Mouse (Mus musculus): Measurements from ENCODE around the gene Tulp2.

The Tulp2 gene

DNA sequence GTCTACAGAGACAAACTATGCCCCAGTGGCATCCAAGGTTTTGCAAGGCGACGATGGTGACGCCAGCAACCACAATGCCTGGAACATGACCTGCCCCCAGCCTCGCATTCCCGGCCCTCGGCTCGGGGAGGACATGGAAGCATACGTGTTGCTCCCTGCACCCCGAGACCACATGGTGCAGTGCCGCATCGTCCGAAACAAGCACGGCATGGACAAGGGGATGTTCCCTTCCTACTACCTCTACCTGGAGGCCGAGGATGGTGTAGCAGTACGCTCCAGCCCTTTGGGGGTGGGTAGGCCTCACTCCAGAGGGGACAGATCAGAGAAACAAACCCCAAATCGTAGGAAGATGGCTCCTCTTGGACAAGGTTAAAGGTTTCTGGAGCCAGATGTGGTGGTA is 36.9 kb downstream of the Tulp2 start:
- Histone ChIP-seq H3K9me3 (ENCODE audit: low read length) (no peaks in the 10 kb centered on the region), H3K4me3 (replicated peaks; ENCODE audit: low read length) (peak overlapping the region; percentile 8; the same call in 1 of the 2 replicates), H3K4me1 (replicated peaks; ENCODE audit: low read depth, low read length) (peaks cover 85% of the 10 kb centered on the region), H3K27me3 (ENCODE audit: insufficient read depth, low read length) (no peaks in the 10 kb centered on the region), H3K36me3 (ENCODE audit: insufficient read depth, low read length) (peaks cover 14% of the 10 kb centered on the region)
- TF ChIP-seq NANOG (IDR thresholded peaks at IDR 0.05; ENCODE audit: borderline replicate concordance, low read length) (no peak), CTCF (conservative IDR thresholded peaks at IDR 0.05; ENCODE audit: low read length) (no peak), POU5F1 (IDR thresholded peaks at IDR 0.05; ENCODE audit: borderline replicate concordance, low read length) (no peak)

DNA sequence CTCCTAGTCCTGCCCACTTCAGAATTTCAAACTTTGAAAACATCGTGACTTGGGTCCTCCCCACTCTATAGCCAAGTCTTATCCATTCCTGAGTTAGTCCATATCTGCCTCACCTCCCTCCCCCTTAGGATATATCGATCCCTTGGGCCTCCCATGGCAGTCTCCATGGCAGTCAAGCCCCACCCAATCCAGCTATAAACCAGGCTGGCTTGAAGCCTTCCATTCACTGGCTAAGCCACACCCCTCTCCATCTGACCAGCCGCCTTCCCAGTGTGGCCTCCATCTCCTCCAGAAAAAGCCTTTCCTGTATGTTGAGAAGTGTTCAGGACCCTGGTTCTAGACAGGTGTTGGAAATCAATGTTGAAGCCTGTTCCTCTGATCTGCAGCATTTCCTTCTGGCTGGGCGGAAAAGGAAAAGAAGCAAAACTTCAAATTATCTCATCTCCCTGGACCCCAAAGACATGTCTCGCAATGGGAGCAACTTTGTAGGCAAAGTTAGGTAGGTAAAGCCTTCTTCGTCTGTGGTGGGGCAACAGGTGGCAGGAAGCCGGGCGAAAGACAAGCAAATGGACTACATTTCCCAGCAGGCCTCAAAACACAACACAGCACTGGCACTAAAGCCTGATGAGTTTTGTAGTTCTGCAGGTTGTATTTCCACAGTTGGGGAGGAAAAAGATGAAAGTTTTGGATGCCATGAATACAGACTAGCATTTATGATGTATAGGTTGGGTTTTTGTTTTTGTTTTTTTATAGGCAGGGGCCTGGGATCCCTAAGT is 37.9 kb downstream of the Tulp2 start:
- Histone ChIP-seq H3K4me1 (replicated peaks; ENCODE audit: low read depth, low read length) (peaks cover 83% of the 10 kb centered on the region), H3K4me3 (replicated peaks; ENCODE audit: low read length) (0 out of 2 replicates have a peak overlapping the region, but pooled peaks have one; percentile 8), H3K27me3 (ENCODE audit: insufficient read depth, low read length) (no peaks in the 10 kb centered on the region), H3K36me3 (ENCODE audit: insufficient read depth, low read length) (peaks cover 22% of the 10 kb centered on the region), H3K9me3 (ENCODE audit: low read length) (no peaks in the 10 kb centered on the region)
- no peak for TF ChIP-seq CTCF (conservative IDR thresholded peaks at IDR 0.05; ENCODE audit: low read length)
- no peak for TF ChIP-seq NANOG (IDR thresholded peaks at IDR 0.05; ENCODE audit: borderline replicate concordance, low read length)
- TF ChIP-seq POU5F1 (IDR thresholded peaks at IDR 0.05; ENCODE audit: borderline replicate concordance, low read length), result no peak

DNA sequence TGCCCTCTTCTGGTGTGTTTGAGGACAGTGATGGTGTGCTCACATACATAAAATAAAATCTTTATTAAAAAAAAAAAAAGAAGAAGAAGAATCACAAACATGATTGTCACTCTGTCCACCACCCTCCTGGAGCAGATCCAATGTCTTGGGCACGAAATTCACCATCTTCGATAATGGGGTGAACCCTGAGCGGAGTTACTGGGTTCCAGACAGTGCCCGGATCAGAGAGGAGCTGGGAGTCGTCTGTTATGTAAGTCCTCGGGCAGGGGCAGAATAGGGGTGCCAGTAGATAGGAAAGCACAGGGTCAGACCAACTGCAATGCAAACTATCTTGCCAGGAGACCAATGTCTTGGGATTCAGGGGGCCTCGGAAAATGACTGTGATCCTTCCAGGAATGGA is 38.9 kb downstream of the Tulp2 start:
- Histone ChIP-seq H3K27me3 (ENCODE audit: insufficient read depth, low read length) (no peaks in the 10 kb centered on the region), H3K4me3 (replicated peaks; ENCODE audit: low read length) (no peak overlapping the region), H3K9me3 (ENCODE audit: low read length) (no peaks in the 10 kb centered on the region), H3K4me1 (replicated peaks; ENCODE audit: low read depth, low read length) (peaks cover 82% of the 10 kb centered on the region), H3K36me3 (ENCODE audit: insufficient read depth, low read length) (peaks cover 29% of the 10 kb centered on the region)
- TF ChIP-seq CTCF (conservative IDR thresholded peaks at IDR 0.05; ENCODE audit: low read length) (no peak), NANOG (IDR thresholded peaks at IDR 0.05; ENCODE audit: borderline replicate concordance, low read length) (no peak), POU5F1 (IDR thresholded peaks at IDR 0.05; ENCODE audit: borderline replicate concordance, low read length) (no peak)

DNA sequence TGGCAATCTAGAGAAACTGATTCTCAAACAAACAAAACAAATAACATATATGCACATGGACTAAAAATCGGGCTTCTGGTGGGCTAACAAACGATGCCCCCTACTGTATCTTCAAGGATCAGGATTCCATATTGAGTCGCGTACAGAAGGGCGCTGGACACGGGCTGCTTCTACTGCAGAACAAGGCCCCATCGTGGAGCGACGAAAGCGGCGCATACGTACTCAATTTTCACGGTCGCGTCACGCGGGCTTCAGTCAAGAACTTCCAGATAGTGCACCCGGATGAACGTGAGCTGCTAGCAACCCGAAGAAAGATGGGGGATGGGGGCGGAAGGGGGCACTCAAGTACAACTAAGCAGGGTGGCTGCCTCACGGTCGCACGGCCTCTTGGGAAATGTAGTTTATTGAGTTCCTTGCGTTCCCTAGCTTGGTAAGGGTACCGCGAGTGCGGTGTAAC is 40.1 kb downstream of the Tulp2 start:
- Histone ChIP-seq H3K27me3 (ENCODE audit: insufficient read depth, low read length) (no peaks in the 10 kb centered on the region), H3K9me3 (ENCODE audit: low read length) (no peaks in the 10 kb centered on the region), H3K36me3 (ENCODE audit: insufficient read depth, low read length) (peaks cover 29% of the 10 kb centered on the region), H3K4me3 (replicated peaks; ENCODE audit: low read length) (peak overlapping the region; percentile 79), H3K4me1 (replicated peaks; ENCODE audit: low read depth, low read length) (peaks cover 73% of the 10 kb centered on the region)
- TF ChIP-seq POU5F1 (IDR thresholded peaks at IDR 0.05; ENCODE audit: borderline replicate concordance, low read length), result no peak
- no peak for TF ChIP-seq NANOG (IDR thresholded peaks at IDR 0.05; ENCODE audit: borderline replicate concordance, low read length)
- no peak; the same call in 1 of the 2 replicates for TF ChIP-seq CTCF (conservative IDR thresholded peaks at IDR 0.05; ENCODE audit: low read length)

DNA sequence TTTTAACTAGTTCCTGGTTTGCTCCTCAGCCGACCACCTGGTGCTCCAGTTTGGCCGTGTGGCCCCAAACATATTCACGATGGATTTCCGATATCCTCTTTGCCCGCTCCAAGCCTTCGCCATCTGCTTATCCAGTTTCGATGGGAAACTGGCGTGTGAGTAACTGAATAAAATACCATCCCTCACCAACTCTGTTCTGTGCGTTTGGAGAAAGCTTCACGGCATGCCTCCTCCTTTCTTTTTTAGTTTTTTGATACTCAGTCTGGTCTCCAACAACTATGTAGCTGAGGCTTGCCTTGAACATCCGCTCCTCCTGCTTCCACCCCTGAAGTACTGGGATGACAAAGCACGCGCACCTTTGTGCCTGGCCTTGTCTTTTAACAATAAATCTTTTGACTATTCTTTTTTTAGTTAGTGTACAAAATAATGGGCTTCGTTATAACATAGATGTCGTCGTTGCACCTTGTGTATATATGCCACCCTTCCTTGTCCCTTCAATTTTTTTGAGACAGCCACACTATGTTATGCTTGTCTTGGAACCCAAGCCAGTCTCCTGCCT is 40.6 kb downstream of the Tulp2 start:
- Histone ChIP-seq H3K4me3 (replicated peaks; ENCODE audit: low read length) (peak overlapping the region; percentile 79), H3K27me3 (ENCODE audit: insufficient read depth, low read length) (no peaks in the 10 kb centered on the region), H3K36me3 (ENCODE audit: insufficient read depth, low read length) (peaks cover 29% of the 10 kb centered on the region), H3K4me1 (replicated peaks; ENCODE audit: low read depth, low read length) (peaks cover 75% of the 10 kb centered on the region), H3K9me3 (ENCODE audit: low read length) (no peaks in the 10 kb centered on the region)
- no peak for TF ChIP-seq POU5F1 (IDR thresholded peaks at IDR 0.05; ENCODE audit: borderline replicate concordance, low read length)
- TF ChIP-seq CTCF (conservative IDR thresholded peaks at IDR 0.05; ENCODE audit: low read length), result no peak
- no peak for TF ChIP-seq NANOG (IDR thresholded peaks at IDR 0.05; ENCODE audit: borderline replicate concordance, low read length)

DNA sequence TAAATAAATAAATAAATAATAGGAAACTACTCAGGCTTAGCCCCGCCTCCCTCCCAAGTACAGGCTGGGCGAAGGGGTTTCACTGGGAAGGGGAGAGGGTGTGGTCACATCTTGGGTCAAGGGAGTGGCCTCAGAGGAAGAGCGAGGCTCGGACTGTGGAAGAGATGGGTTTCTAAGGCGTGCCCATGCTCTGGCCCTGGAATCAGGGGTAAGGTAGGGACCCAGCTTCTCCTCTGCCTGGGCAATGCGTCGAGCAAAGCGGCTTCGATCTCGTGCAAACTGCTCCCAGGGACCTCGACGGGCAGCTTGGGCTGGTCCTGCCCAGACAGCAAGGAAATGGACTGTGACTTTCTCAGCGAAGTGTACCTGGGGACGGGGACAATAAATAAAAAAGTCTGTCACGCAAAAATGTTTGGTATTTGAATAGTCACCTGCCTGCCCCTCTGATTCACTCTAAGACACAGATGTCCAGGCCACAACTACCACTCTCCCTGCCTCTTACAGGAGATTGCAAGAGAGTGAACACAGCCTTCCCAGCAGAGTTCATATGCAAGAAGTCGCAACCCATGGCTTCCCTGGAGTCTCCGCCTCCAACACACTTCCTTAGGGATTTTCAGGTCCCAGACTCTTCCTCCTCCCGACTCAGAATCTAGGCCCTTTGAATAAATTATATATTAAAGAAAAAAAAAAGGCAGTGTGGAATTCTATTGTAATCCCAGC is 41.4 kb downstream of the Tulp2 start:
- Histone ChIP-seq H3K36me3 (ENCODE audit: insufficient read depth, low read length) (peaks cover 29% of the 10 kb centered on the region), H3K4me3 (replicated peaks; ENCODE audit: low read length) (peak overlapping the region; percentile 79), H3K27me3 (ENCODE audit: insufficient read depth, low read length) (no peaks in the 10 kb centered on the region)

DNA sequence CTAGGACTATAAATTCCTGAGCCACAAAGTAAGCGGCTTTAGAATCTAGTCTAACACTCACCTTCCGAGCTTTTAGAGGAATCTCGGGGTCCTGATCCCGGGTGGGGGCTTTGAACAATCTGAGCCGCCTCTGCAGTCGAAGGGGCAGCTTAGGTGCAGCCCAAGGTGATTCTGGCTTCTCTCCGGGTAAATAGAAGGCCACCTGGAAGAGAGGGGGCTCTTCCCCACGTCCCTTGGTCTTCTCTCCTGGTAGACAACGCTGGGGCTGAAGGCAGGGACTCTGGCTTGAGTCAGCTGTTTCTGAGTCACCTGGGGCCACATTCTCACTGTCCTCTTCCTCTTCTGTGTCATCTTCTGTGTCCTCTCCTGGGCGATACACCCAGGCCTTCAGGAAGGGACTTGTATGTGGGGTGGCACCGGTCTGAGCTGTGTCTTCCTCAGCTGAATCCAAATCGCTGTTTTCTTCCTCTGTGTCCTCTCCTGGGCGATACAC is 42.0 kb downstream of the Tulp2 start:
- Histone ChIP-seq H3K4me1 (replicated peaks; ENCODE audit: low read depth, low read length) (peaks cover 71% of the 10 kb centered on the region), H3K9me3 (ENCODE audit: low read length) (no peaks in the 10 kb centered on the region), H3K4me3 (replicated peaks; ENCODE audit: low read length) (peak overlapping the region; percentile 79), H3K27me3 (ENCODE audit: insufficient read depth, low read length) (no peaks in the 10 kb centered on the region), H3K36me3 (ENCODE audit: insufficient read depth, low read length) (peaks cover 29% of the 10 kb centered on the region)
- TF ChIP-seq CTCF (conservative IDR thresholded peaks at IDR 0.05; ENCODE audit: low read length), result no peak
- no peak for TF ChIP-seq POU5F1 (IDR thresholded peaks at IDR 0.05; ENCODE audit: borderline replicate concordance, low read length)
- TF ChIP-seq NANOG (IDR thresholded peaks at IDR 0.05; ENCODE audit: borderline replicate concordance, low read length), result no peak

More for the DNA sequence above, 41.4 kb downstream of the Tulp2 start:
- Histone ChIP-seq H3K4me1 (replicated peaks; ENCODE audit: low read depth, low read length) (peaks cover 73% of the 10 kb centered on the region), H3K9me3 (ENCODE audit: low read length) (no peaks in the 10 kb centered on the region)
- TF ChIP-seq NANOG (IDR thresholded peaks at IDR 0.05; ENCODE audit: borderline replicate concordance, low read length), result no peak
- TF ChIP-seq CTCF (conservative IDR thresholded peaks at IDR 0.05; ENCODE audit: low read length), result no peak
- no peak for TF ChIP-seq POU5F1 (IDR thresholded peaks at IDR 0.05; ENCODE audit: borderline replicate concordance, low read length)

Measured in E14TG2a.4 (cell line).